Mouse (Mus musculus): ENCODE results near the gene Scyl1. TPM values are rescaled to one million over a fixed set of nuclear protein-coding genes. Genes with fewer than 3 reads are reported as not detected.

The Scyl1 gene
- polyA plus RNA-seq (2014; fragmentation: Illumina TruSeq; extraction: RNeasy Lipid Tissue Mini Kit (QIAGEN cat#74804); ENCODE audit: low read depth, low replicate concordance), result 1.6 TPM

DNA sequence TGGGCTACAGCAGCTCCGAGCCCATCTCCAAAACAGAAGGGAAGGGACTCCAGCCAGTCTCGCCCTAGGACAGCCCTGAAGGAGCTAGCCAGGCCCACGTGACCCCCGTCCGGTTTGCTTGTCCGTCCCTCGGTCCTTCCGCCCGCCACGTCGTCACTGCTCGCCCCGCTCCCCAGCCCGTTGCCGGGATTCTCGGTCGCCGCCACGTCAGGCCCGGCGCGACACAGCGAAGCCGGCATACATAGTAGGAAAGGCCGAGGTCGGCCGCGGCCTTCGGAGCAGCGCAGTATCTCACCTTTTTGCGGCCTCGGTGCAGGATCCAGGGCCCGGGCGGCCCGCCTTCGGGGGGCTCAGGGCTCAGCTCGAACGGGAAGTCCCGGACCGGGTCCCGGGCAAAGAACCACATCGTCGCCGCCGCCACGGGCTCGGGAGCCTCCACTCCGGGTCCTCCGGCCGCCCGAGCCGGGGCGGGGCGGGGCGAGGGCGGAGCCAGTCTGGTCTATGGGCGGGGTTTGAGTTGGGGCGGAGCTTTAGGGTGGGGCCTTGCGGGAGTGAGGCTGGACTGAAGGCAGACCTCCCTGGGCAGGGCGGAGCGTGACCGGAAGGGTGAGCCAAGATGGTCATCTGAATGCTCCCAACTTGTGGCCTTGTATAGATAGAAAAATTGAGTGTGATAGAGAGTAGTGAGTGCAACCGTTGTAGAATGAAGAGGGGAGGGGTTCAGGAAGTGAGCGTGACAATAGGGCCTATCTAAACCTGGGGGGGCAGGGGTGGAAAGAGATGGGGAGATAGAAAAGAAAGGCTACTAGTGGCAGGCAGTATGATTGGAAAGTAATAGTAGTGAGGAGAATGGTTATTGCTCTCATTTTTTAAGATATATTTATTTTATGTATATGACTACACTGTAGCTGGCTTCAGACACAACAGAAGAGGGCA, at the start of gene Scyl1:
Gene Scyl1, minus strand, starts transcription at position 495 of the 936 bp plus-strand sequence.

DNA sequence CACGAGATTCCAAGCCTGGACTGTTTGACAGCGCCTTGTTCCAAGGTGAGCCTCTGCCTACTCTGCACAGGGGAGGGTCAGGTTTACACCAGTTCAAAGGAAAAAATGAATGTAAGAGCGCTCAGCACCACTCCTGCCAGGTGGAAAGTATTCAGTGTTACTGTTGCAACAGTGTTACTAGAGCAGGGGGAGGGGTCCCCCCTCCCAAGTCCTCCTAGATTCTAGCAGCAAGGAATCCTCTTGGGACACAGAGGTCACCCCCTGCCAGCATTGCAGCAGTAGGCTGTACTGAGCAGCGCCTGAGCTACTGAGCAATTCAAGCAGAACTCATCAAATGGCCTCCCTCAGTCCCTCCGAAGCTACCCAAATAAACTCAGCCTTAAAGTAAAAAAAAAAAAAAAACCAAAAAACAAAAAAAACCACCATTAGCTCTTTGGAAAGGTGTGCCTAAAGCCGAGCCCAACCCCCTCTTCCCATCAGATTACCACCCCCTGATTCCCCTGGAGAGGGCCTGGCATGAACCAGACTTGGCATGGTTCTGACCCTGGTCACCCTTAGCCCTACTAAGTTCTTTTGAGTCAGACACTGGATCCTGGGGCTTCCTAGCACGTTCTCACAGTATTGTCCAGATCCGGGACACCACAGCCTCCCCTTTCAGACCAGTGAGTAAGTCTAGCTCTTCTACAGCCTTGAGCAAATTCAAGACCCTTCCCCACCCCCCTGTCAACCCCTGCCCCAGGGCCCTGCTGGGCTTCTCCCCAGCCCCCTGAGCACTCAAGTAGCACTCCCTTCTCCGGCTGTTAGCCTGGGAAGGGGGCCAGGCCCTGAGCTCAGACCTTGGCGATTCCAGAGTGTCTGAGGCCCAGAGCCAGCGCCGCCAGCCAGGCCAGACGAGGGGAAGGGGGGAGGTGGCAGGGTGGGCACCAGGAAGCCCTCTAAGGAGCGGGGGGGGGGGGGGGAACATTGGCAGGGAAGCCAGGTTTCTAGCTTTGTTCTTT, 30.6 kb downstream of the Scyl1 start, which contains the start of gene Ltbp3:
Gene Ltbp3, plus strand, starts transcription at position 585 of the 998 bp plus-strand sequence.

DNA sequence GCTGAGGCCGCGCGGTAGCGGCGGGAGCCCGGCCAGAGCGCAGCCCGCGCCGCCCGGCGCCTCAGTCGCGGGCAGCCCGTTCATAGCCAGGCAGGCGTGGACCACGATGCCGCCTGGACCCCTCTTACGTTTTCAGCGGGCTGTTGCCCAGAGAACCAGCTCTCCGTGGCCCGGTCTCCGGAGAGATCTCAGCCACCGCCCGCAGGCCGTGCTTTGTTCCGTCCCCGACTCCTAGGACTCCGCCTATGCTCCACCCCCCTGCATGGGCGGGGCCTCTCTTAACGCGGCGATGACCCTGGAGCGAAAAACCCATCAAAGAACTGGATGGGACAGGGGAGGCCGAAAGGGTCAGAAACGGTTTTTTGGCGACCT, 41.8 kb downstream of the Scyl1 start, which contains the start of gene Fam89b:
Gene Fam89b, minus strand, starts transcription at position 210 of the 372 bp plus-strand sequence.

DNA sequence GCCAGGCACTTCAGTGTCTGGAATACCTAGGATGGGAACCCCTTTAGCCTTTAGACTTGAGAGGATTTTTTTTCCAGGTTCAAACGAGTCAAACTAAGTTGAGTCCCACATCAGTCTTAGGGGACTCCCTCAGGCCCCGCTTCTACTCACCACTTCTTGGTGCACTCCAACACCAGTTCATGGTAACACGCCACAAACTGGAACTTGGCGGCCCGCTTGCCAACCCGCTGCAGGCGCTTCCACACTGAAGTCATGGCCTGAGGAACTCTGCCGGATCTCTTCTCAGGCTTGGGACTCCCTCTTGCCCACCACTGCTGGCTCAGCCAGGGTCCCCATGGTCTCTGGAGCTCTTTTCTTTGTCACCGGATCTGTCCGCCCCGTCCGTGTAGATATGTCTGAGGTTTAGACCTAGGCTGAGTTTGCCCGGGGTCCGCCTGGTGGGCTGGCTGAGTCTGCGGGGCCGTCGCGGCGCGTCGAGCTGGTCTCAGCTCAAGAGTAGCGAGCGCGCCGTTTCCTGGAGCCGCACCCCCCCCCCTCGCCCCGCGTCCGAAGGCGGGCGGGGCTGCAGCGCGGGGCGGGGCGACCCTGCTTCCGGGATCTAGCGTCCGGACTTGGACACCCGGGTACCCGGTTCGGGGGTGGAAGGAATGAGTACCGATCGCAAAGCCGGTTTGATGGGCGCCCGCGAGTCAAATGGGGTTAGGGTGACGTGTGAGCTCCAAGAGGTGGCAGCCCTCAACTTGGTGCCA, 45.3 kb downstream of the Scyl1 start, which contains the start of gene Ehbp1l1:
Gene Ehbp1l1, minus strand, starts transcription at position 551 of the 749 bp plus-strand sequence.

Other genes starting within 250 kb of the Scyl1 start
- gene Ovol1, start 210.8 kb downstream of the Scyl1 start, polyA plus RNA-seq (2014; fragmentation: Illumina TruSeq; extraction: RNeasy Lipid Tissue Mini Kit (QIAGEN cat#74804); ENCODE audit: low read depth, low replicate concordance), result not detected
- not detected for gene Ap5b1, start 203.4 kb downstream of the Scyl1 start, polyA plus RNA-seq (2014; fragmentation: Illumina TruSeq; extraction: RNeasy Lipid Tissue Mini Kit (QIAGEN cat#74804); ENCODE audit: low read depth, low replicate concordance)
- gene Rnaseh2c, start 169.5 kb downstream of the Scyl1 start, polyA plus RNA-seq (2014; fragmentation: Illumina TruSeq; extraction: RNeasy Lipid Tissue Mini Kit (QIAGEN cat#74804); ENCODE audit: low read depth, low replicate concordance), result 1.9 TPM
- 29.7 TPM for gene Kat5, start 161.2 kb downstream of the Scyl1 start, polyA plus RNA-seq (2014; fragmentation: Illumina TruSeq; extraction: RNeasy Lipid Tissue Mini Kit (QIAGEN cat#74804); ENCODE audit: low read depth, low replicate concordance)
- gene Rela, start 133.9 kb downstream of the Scyl1 start, polyA plus RNA-seq (2014; fragmentation: Illumina TruSeq; extraction: RNeasy Lipid Tissue Mini Kit (QIAGEN cat#74804); ENCODE audit: low read depth, low replicate concordance), result 2.9 TPM
- gene Sipa1, start 107.7 kb downstream of the Scyl1 start, polyA plus RNA-seq (2014; fragmentation: Illumina TruSeq; extraction: RNeasy Lipid Tissue Mini Kit (QIAGEN cat#74804); ENCODE audit: low read depth, low replicate concordance), result 1.3 TPM
- gene Map3k11, start 82.7 kb downstream of the Scyl1 start, polyA plus RNA-seq (2014; fragmentation: Illumina TruSeq; extraction: RNeasy Lipid Tissue Mini Kit (QIAGEN cat#74804); ENCODE audit: low read depth, low replicate concordance), result 2.2 TPM
- gene Pcnx3, start 82.5 kb downstream of the Scyl1 start, polyA plus RNA-seq (2014; fragmentation: Illumina TruSeq; extraction: RNeasy Lipid Tissue Mini Kit (QIAGEN cat#74804); ENCODE audit: low read depth, low replicate concordance), result 0.70 TPM
- not detected for gene Kcnk7, start 67.1 kb downstream of the Scyl1 start, polyA plus RNA-seq (2014; fragmentation: Illumina TruSeq; extraction: RNeasy Lipid Tissue Mini Kit (QIAGEN cat#74804); ENCODE audit: low read depth, low replicate concordance)
- 3.7 TPM for gene Ehbp1l1, start 45.1 kb downstream of the Scyl1 start, polyA plus RNA-seq (2014; fragmentation: Illumina TruSeq; extraction: RNeasy Lipid Tissue Mini Kit (QIAGEN cat#74804); ENCODE audit: low read depth, low replicate concordance)
- gene Fam89b, start 41.8 kb downstream of the Scyl1 start, polyA plus RNA-seq (2014; fragmentation: Illumina TruSeq; extraction: RNeasy Lipid Tissue Mini Kit (QIAGEN cat#74804); ENCODE audit: low read depth, low replicate concordance), result not detected
- 17.7 TPM for gene Ltbp3, start 30.5 kb downstream of the Scyl1 start, polyA plus RNA-seq (2014; fragmentation: Illumina TruSeq; extraction: RNeasy Lipid Tissue Mini Kit (QIAGEN cat#74804); ENCODE audit: low read depth, low replicate concordance)
- 4.1 TPM for gene Frmd8, start 103.9 kb upstream of the Scyl1 start, polyA plus RNA-seq (2014; fragmentation: Illumina TruSeq; extraction: RNeasy Lipid Tissue Mini Kit (QIAGEN cat#74804); ENCODE audit: low read depth, low replicate concordance)
- 3.4 TPM for gene Slc25a45, start 106.4 kb upstream of the Scyl1 start, polyA plus RNA-seq (2014; fragmentation: Illumina TruSeq; extraction: RNeasy Lipid Tissue Mini Kit (QIAGEN cat#74804); ENCODE audit: low read depth, low replicate concordance)
- not detected for gene Tigd3, start 122.7 kb upstream of the Scyl1 start, polyA plus RNA-seq (2014; fragmentation: Illumina TruSeq; extraction: RNeasy Lipid Tissue Mini Kit (QIAGEN cat#74804); ENCODE audit: low read depth, low replicate concordance)
- 8.1 TPM for gene Dpf2, start 141.6 kb upstream of the Scyl1 start, polyA plus RNA-seq (2014; fragmentation: Illumina TruSeq; extraction: RNeasy Lipid Tissue Mini Kit (QIAGEN cat#74804); ENCODE audit: low read depth, low replicate concordance)
- 1.7 TPM for gene Cdc42ep2, start 153.4 kb upstream of the Scyl1 start, polyA plus RNA-seq (2014; fragmentation: Illumina TruSeq; extraction: RNeasy Lipid Tissue Mini Kit (QIAGEN cat#74804); ENCODE audit: low read depth, low replicate concordance)
- gene Pola2, start 192.8 kb upstream of the Scyl1 start, polyA plus RNA-seq (2014; fragmentation: Illumina TruSeq; extraction: RNeasy Lipid Tissue Mini Kit (QIAGEN cat#74804); ENCODE audit: low read depth, low replicate concordance), result 3.7 TPM
- gene Slc22a20, start 214.7 kb upstream of the Scyl1 start, polyA plus RNA-seq (2014; fragmentation: Illumina TruSeq; extraction: RNeasy Lipid Tissue Mini Kit (QIAGEN cat#74804); ENCODE audit: low read depth, low replicate concordance), result not detected
- gene Capn1, start 244.5 kb upstream of the Scyl1 start, polyA plus RNA-seq (2014; fragmentation: Illumina TruSeq; extraction: RNeasy Lipid Tissue Mini Kit (QIAGEN cat#74804); ENCODE audit: low read depth, low replicate concordance), result 2.1 TPM